Mouse (Mus musculus) MEL (cell line): ENCODE results near the gene Shbg.

Experiments
- CHD2 ChIP-seq: IDR thresholded peaks from 2 replicates; pipeline ENCODE4 v1.6.1; 2011; ENCODE audit warnings: low read length, improper control_type of control experiment
- RCOR1 ChIP-seq: IDR thresholded peaks from 2 replicates; pipeline ENCODE4 v1.6.1; 2012; ENCODE audit warnings: low read depth, mild to moderate bottlenecking, inconsistent platforms, low read length, improper control_type of control experiment

- TF ChIP-seq RCOR1 (no peak), CHD2 (no peak)
Measured at GRCm38 (mm10) chr11:69592799-69593198, 24.9 kb downstream of the Shbg start.
